27 mouse cellular contexts compared by ENCODE assay signal in genomic region chr1:94208929-94209328, GRCm38 (mm10).
"Had no signal": no experiment of that assay in that cellular context is flagged by ENCODE, and none has a peak within 500 bp of the region (broad histone marks: within the 10 kb centered on the region; RNA-seq: fewer than 3 reads in every experiment).

No protein-coding gene starts in this region.

- H3K9me3 ChIP-seq: embryonic facial prominence, embryonic 10.5 days; embryonic facial prominence, embryonic 12.5 days; embryonic facial prominence, embryonic 13.5 days; embryonic facial prominence, embryonic 15.5 days; forebrain, embryonic 10.5 days; forebrain, embryonic 12.5 days; forebrain, embryonic 13.5 days; forebrain, embryonic 15.5 days; heart, embryonic 10.5 days had no signal

- H3K36me3 ChIP-seq: embryonic facial prominence, embryonic 10.5 days; embryonic facial prominence, embryonic 12.5 days; embryonic facial prominence, embryonic 13.5 days; embryonic facial prominence, embryonic 15.5 days; forebrain, embryonic 10.5 days; forebrain, embryonic 12.5 days; forebrain, embryonic 15.5 days; heart, embryonic 10.5 days had no signal

- H3K27ac ChIP-seq: embryonic facial prominence, embryonic 10.5 days; embryonic facial prominence, embryonic 12.5 days; embryonic facial prominence, embryonic 13.5 days; embryonic facial prominence, embryonic 15.5 days; forebrain, embryonic 10.5 days; forebrain, embryonic 12.5 days; forebrain, embryonic 13.5 days; forebrain, embryonic 15.5 days; gastrocnemius, adult 2 months; heart, adult 2 months; heart, embryonic 10.5 days had no signal

- H3K4me1 ChIP-seq: embryonic facial prominence, embryonic 10.5 days; embryonic facial prominence, embryonic 12.5 days; embryonic facial prominence, embryonic 13.5 days; embryonic facial prominence, embryonic 15.5 days; forebrain, embryonic 10.5 days; forebrain, embryonic 12.5 days; forebrain, embryonic 13.5 days; forebrain, embryonic 15.5 days; heart, embryonic 10.5 days had no signal

- H3K27me3 ChIP-seq: embryonic facial prominence, embryonic 12.5 days; embryonic facial prominence, embryonic 13.5 days; embryonic facial prominence, embryonic 15.5 days; forebrain, embryonic 12.5 days; forebrain, embryonic 13.5 days; forebrain, embryonic 15.5 days had no signal

- H3K4me3 ChIP-seq: embryonic facial prominence, embryonic 10.5 days; embryonic facial prominence, embryonic 12.5 days; embryonic facial prominence, embryonic 13.5 days; embryonic facial prominence, embryonic 15.5 days; erythroblast, embryonic 14.5 days; forebrain, embryonic 10.5 days; forebrain, embryonic 12.5 days; forebrain, embryonic 13.5 days; forebrain, embryonic 15.5 days; gastrocnemius, adult 2 months; heart, adult 2 months; heart, embryonic 10.5 days had no signal

- H3K9ac ChIP-seq: embryonic facial prominence, embryonic 12.5 days; embryonic facial prominence, embryonic 13.5 days; embryonic facial prominence, embryonic 15.5 days; forebrain, embryonic 12.5 days; forebrain, embryonic 13.5 days; forebrain, embryonic 15.5 days; forebrain, postnatal 0 days had no signal

- ATAC-seq: forebrain, embryonic 13.5 days; forebrain, embryonic 14.5 days; forebrain, embryonic 15.5 days; forebrain, embryonic 16.5 days; forebrain, postnatal 0 days had no signal

- DNase-seq: cerebellum, adult 9-11 months; cerebellum, postnatal 10 days; cerebellum, postnatal 14 days; cerebellum, postnatal 25 days; cerebellum, postnatal 36 days; embryo, embryonic 11 days; forebrain, postnatal 0 days; gastrocnemius, adult 2 months; gastrocnemius, postnatal 10 days; gastrocnemius, postnatal 14 days; gastrocnemius, postnatal 25 days; gastrocnemius, postnatal 36 days; heart, adult 11 months; heart, adult 18-20 months; heart, adult 2 months had no signal
